Mouse (Mus musculus) liver, postnatal 0 days (tissue): ENCODE data around the gene Tbc1d24. TPM values are rescaled to one million over a fixed set of nuclear protein-coding genes. Genes with fewer than 3 reads are reported as not detected.

Source experiments
- ATAC-seq: fragments of 200-750 bp; cut with Nextera tagmentation; 2 replicates; pipeline ENCODE4 v1.8.0; 2017; ENCODE audit warnings: mild to moderate bottlenecking, moderate library complexity
- DNase-seq: peaks from one replicate; pipeline ENCODE4 v3.0.0-alpha.2; 2016
- H3K27ac ChIP-seq: fragments of 300-500 bp; sonication (generic); 2 replicates; pipeline ENCODE4 v1.5.1; 2014; ENCODE audit warnings: antibody characterized with exemption, moderate library complexity, mild to moderate bottlenecking, low read depth
- H3K27me3 ChIP-seq: fragments of 300-500 bp; sonication (generic); 2 replicates; pipeline ENCODE4 v1.6.1; 2014; ENCODE audit warnings: low read length, control low read depth, mixed read lengths; ENCODE audit not compliant: insufficient read depth
- H3K36me3 ChIP-seq: fragments of 300-500 bp; sonication (generic); replicated peaks from 2 replicates; pipeline ENCODE4 v1.6.1; 2014; ENCODE audit warnings: mild to moderate bottlenecking, control low read depth, low read length, moderate library complexity, mixed read lengths; ENCODE audit not compliant: insufficient read depth
- H3K4me1 ChIP-seq: fragments of 300-500 bp; sonication (generic); 2 replicates; pipeline ENCODE4 v1.6.1; 2014; ENCODE audit warnings: antibody characterized with exemption, mild to moderate bottlenecking, control low read depth; ENCODE audit not compliant: insufficient read depth
- H3K4me2 ChIP-seq: fragments of 300-500 bp; sonication (generic); 2 replicates; pipeline ENCODE4 v1.6.1; 2014; ENCODE audit warnings: low read depth, mild to moderate bottlenecking, low read length, moderate library complexity, mixed read lengths
- H3K4me3 ChIP-seq: fragments of 300-500 bp; sonication (generic); 2 replicates; pipeline ENCODE4 v1.5.1; 2014; ENCODE audit warnings: low read depth, low read length
- H3K9ac ChIP-seq: fragments of 300-500 bp; sonication (generic); replicated peaks from 2 replicates; pipeline ENCODE4 v1.6.1; 2014; ENCODE audit warnings: mild to moderate bottlenecking, moderate library complexity
- H3K9me3 ChIP-seq: fragments of 300-500 bp; sonication (generic); 2 replicates; pipeline ENCODE4 v1.6.1; 2016; ENCODE audit warnings: mild to moderate bottlenecking, control low read depth, low read length, mixed read lengths
- CTCF ChIP-seq: sonication (generic); IDR thresholded peaks from 2 replicates; pipeline ENCODE4 v1.5.1; 2016; ENCODE audit warnings: antibody characterized with exemption, low read depth
- EP300 ChIP-seq: IDR thresholded peaks from 2 replicates; pipeline ENCODE4 v1.6.1; 2016; ENCODE audit warnings: antibody characterized with exemption, low read depth, mild to moderate bottlenecking
- WGBS: fragments of 180-500 bp; shearing (Covaris S2); extraction: QIAGEN DNeasy Blood & Tissue Kit; methylation state at CpG from one replicate; pipeline ENCODE4 v1.1.7; 2014; ENCODE audit not compliant: insufficient replicate concordance; 5-methylcytosine and 5-hydroxymethylcytosine counted together
- polyA plus RNA-seq: library from polyadenylated mRNA; unstranded; fragments of >200 nt; fragmentation: Nextera tagmentation; extraction: Ambion mirVana; gene quantifications from 2 replicates; pipeline ENCODE4 v1.2.1, GENCODE M21; 2015

Tbc1d24 gene
- polyA plus RNA-seq, 1 experiment from 2014 or later = 4.2 TPM

DNA sequence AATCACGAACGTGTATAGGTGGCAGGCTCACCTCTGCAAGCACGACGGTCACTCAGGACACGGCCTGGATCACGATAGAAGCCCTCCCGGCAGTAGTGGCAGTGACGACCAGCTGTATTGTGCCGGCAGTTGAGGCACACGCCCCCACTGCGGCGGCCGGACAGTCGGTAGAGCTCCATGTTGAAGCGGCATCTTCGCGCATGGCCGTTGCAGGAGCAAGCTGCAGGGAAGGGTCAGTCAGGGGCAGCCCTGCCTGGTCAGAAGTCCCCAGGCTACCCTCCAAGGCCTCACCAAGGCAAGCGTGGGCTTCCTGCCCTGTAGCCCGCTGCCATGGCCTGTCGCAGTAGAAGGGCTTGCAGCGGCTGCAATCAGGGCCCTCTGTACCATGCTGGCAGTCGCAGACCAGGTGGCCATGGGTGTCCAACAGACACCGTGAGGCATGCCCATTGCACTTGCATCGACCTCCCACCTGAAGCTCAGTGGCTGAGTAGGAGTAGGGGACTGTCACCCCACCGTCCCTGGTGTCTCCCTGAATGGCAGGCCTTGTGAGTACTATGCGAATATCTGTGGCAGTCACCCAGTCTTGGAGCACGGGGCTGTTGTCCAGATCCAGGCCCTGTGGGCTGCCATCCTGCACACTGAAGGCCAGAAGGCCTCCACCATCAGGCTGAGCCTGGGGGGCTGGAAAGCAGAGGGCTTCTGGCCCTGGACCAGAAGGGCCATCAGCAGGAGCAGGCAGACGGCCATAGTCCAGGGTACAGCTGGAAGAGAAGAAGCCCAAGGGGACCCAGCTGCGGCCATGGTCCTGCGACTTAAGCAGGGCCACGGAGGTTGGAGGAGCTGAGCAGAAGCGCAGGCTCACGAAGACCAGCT is 2.6 kb upstream of the Tbc1d24 start:
- DNase-seq (no peak), ATAC-seq (no peak)

DNA sequence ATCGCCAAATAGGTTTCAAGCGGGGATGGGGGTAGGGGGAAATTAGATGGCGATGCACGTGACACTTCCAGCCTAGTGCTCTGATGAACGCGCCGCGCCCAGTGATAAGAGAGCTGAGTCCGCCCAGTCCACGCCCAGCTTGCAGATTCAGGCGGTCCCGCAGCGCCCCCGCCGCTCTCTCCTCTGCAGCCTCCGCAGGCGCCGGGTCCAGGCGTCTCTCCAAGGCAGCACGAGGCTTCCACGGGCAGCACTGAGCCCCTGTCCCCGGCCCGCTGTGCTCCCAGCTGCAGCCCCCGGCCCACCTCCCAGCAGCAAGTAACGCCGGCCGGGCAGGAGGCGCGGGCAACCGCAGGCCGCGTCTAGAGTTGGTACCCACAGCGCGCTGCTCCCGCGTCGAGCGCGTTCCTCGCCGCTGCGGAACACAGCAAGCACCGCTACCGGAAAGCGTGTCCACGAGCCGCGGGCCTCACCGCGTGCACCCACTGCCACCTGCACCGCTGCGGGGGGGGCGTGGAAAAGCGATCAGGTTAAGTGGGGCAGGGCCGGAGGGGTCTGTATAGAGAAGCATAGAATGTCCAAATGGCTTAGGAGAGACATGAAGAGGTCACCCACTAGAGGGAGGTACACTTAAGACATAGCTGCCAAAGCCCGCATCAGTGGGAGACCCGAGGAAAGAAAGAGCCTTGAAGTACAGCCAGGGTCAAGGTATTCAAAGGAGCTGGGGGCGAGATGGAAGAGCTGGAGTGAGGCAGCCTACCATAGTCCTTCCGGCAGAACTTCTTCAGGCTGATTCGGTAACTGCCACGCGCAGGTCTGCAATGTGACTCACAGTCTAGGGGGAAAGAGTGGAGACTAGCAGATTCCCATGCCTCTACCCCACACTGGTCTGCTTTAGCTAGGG is 1.3 kb upstream of the Tbc1d24 start:
- Histone ChIP-seq H3K9me3 (no peaks in the 10 kb centered on the region), H3K4me2 (peak overlapping the region; percentile 99), H3K27me3 (peaks cover 29% of the 10 kb centered on the region), H3K4me1 (peaks cover 92% of the 10 kb centered on the region), H3K36me3 (peaks cover 5% of the 10 kb centered on the region), H3K9ac (peak overlapping the region; percentile 67), H3K27ac (peak overlapping the region; percentile 94), H3K4me3 (peak overlapping the region; percentile 86)
- 5% methylated on average over 62 of the region's 62 CpGs for WGBS
- ATAC-seq (peak; percentile 20), DNase-seq (peak; percentile 84)
- peak; percentile 48 for TF ChIP-seq CTCF
- no peak for TF ChIP-seq EP300

More for the DNA sequence above, 2.6 kb upstream of the Tbc1d24 start:
- H3K4me2 ChIP-seq = peak overlapping the region; percentile 99
- 74% methylated on average over 34 of the region's 34 CpGs for WGBS
- TF ChIP-seq CTCF (no peak), EP300 (no peak)
- peak overlapping the region; percentile 62 for H3K9ac ChIP-seq
- H3K4me1 ChIP-seq = peaks cover 89% of the 10 kb centered on the region
- no peaks in the 10 kb centered on the region for H3K9me3 ChIP-seq
- peak overlapping the region; percentile 50 for H3K4me3 ChIP-seq
- H3K36me3 ChIP-seq = no peaks in the 10 kb centered on the region
- H3K27me3 ChIP-seq = peaks cover 32% of the 10 kb centered on the region
- peak overlapping the region; percentile 90 for H3K27ac ChIP-seq

DNA sequence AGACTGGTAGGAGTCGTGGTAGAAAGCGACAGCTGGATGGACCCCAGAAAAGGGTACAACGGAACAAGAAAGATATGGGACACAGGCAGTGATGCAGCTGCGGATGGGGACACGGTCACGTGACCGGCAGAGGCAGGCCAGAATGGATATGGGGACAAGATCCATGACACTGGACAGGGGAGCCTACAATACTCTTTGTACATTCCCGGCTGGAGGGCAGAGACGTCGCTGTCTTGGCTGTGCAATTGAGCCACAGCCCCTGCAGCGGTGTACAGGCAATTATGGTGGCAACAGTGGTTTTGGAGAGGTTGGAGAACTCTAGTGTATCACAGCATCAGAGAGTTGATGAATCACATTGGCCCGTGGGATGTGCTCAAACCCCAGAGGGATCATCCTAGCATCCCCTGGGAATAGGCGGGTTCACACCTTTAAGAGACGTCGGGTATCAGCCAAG is 573 bp upstream of the Tbc1d24 start:
- ATAC-seq = peak; percentile 8
- WGBS = 4% methylated on average over 15 of the region's 15 CpGs
- Histone ChIP-seq H3K27ac (peak overlapping the region; percentile 94), H3K9ac (peak overlapping the region; percentile 89), H3K4me1 (peaks cover 93% of the 10 kb centered on the region), H3K4me3 (peak overlapping the region; percentile 86), H3K9me3 (no peaks in the 10 kb centered on the region), H3K4me2 (peak overlapping the region; percentile 99), H3K27me3 (peaks cover 26% of the 10 kb centered on the region), H3K36me3 (peaks cover 5% of the 10 kb centered on the region)
- DNase-seq = no peak
- TF ChIP-seq CTCF (no peak), EP300 (no peak)

DNA sequence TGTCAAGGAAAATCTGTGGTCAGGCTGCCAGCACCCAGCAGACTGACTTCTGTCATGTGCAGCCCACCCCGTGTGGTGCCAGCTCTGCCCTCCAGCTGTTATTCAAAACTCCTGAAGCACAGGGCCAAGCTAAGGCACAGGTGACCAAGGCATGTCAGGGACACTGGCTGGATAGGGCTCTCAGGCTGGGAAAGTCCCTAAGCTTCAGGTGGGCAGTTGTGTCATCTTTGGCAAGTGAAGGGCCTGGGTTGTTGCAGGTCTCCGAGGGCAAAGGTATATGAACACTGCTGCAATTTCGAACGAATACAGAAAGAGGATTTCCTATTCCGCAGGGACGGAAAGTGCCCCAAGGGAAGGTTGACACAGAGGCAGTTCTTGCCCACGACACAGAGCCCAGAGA is 516 bp downstream of the Tbc1d24 start:
- DNase-seq = peak; percentile 57
- 3% methylated on average over 7 of the region's 7 CpGs for WGBS

DNA sequence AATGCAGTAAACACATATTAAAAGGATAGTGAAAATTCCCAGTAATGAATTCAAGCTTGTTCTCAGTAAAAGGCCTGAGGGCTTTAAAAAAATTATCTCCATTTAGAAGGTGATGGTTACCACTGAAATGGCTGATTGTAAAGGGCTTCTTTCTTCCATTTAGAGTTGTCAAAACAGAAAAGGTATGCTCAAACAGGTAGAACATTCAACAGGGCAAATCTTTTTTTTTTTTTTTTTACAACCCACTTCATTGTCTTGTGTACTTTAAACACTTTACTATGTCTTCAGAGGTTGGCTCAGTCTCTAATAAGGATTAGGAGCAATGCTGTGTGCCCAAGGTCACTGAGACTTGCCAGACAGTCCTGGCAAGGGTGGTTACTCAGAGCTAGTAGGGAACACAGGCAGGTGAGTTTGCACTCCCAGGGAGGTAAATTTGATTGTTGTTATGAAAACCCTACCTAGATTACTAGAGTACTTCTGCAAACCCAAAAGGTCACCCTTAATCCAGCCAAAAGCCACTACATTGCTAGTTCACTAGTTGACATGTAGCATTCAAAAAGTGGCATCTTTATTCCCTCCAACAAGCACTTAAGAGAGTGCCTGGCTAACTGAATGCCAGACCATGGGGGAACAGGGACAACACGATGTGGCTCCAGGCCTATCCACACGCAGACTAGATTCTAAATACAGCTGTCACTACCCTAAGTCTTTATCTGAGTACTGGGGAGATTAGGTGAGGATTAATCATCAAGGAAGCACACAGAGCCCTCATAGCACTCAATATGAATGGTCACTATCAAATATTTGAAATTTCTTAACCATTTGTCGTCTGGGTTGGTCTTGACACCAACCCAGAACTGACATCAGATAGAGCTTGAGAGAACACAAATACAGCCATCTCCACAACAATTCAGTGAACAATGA is 1.5 kb downstream of the Tbc1d24 start:
- peaks cover 96% of the 10 kb centered on the region for H3K4me1 ChIP-seq

More for the DNA sequence above, 516 bp downstream of the Tbc1d24 start:
- Histone ChIP-seq H3K27ac (peak overlapping the region; percentile 94), H3K9ac (peak overlapping the region; percentile 89), H3K27me3 (peaks cover 20% of the 10 kb centered on the region), H3K4me2 (peak overlapping the region; percentile 99), H3K4me3 (peak overlapping the region; percentile 86), H3K9me3 (no peaks in the 10 kb centered on the region), H3K36me3 (peaks cover 7% of the 10 kb centered on the region), H3K4me1 (peaks cover 96% of the 10 kb centered on the region)
- TF ChIP-seq CTCF (no peak), EP300 (no peak)
- peak; percentile 45 for ATAC-seq

More for the DNA sequence above, 1.5 kb downstream of the Tbc1d24 start:
- peak overlapping the region; percentile 94 for H3K27ac ChIP-seq
- peak overlapping the region; percentile 99 for H3K4me2 ChIP-seq
- H3K36me3 ChIP-seq = peaks cover 7% of the 10 kb centered on the region
- peak overlapping the region; percentile 86 for H3K4me3 ChIP-seq
- H3K9ac ChIP-seq = peak overlapping the region; percentile 89
- no peak for ATAC-seq
- no peak for DNase-seq
- TF ChIP-seq CTCF (no peak), EP300 (no peak)
- no peaks in the 10 kb centered on the region for H3K9me3 ChIP-seq
- peaks cover 19% of the 10 kb centered on the region for H3K27me3 ChIP-seq
- WGBS = 52% methylated on average over 3 of the region's 3 CpGs
